Mouse (Mus musculus) mesoderm, embryonic 11.5 days (tissue): ENCODE measurements around the gene Creb3l4.
"Not testable (repeated sequence)": the region's sequence is repeated elsewhere in the genome, so short reads cannot be mapped to it uniquely, and the experiment has no call there.

Experiments used
- DNase-seq: peaks from one replicate; pipeline ENCODE4 v3.0.0-alpha.2; 2012; ENCODE audit warnings: low read depth, low spot score

The Creb3l4 gene

DNA sequence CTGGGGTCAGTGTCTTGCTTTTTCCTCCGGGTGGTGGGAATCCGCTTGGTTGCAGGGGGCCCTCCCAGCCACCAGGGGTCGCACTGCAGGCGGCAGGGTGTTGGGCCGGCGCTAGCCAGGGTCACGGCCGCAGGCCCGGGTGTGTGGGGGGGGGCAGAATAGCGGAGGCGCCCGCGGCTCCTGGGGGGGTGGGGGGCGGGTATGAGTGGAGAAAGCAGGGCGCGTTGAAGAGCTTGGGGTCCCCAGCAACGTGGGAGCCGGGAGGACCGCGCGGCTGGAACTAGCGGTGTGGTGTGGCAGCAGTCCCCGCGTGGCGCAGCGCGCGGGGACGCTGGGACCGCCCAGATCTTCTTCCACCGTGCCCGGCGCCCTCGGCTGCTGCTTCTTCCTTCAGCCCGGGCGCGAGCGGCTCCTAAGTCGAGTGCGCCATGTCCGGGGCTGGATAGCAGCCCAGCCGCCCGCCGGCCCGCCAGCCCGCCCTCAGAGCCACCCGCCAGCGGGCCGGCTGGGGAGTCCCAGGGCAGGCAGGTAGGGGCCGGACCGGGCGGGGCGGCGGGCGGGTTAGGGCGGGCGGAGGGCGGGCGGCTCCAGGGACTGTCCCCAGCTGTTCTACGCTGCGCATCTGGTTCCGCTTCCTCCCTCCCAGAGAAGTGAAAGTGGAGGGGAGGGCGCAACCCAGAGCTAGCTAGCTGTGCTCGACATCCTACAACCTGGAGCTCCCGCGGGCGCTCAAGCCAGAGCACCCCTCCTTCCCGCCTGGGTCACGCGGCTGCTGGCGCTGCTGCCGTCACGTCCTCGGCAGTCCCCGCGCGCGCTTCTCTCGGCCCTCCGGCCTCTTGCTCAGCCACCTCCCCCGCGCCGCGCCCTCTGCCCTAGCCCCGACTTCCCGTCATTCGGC, 22.0 kb upstream of the Creb3l4 start, which contains the start of gene Dennd4b:
Gene Dennd4b, plus strand, starts transcription at position 152 of the 898 bp plus-strand sequence.
- DNase-seq = peak; percentile 89

- DNase-seq = no peak
Observed at GRCm38 (mm10) chr3:90264687-90265033, 21.3 kb upstream of the Creb3l4 start.

DNA sequence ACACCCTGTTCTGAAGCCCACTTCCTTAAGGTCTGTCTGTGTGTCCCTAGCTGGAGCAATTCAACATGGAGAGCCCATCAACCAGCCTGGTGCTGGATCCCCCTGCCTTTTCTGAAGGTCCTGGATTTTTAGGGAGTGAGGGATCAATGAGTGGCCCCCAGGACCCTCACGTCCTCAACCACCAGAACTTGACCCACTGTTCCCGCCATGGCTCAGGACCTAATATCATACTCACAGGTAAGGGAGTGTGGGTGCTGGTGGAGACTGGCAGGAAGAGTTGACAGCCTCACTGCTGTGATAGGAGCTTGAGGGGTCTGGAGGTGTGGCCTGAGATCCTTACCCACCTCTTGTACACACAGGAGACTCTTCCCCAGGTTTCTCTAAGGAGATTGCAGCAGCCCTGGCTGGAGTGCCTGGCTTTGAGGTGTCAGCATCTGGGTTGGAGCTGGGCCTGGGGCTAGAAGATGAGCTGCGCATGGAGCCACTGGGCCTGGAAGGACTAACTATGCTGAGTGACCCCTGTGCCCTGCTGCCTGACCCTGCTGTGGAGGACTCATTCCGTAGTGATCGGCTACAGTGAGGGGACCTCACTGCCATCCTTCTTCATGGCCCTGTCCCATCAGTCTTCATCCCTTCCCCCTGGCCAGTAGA, 19.9 kb upstream of the Creb3l4 start:
- DNase-seq = no peak

GRCm38 (mm10) chr3:90258521-90258920, 15.2 kb upstream of the Creb3l4 start:
- no peak for DNase-seq

DNA sequence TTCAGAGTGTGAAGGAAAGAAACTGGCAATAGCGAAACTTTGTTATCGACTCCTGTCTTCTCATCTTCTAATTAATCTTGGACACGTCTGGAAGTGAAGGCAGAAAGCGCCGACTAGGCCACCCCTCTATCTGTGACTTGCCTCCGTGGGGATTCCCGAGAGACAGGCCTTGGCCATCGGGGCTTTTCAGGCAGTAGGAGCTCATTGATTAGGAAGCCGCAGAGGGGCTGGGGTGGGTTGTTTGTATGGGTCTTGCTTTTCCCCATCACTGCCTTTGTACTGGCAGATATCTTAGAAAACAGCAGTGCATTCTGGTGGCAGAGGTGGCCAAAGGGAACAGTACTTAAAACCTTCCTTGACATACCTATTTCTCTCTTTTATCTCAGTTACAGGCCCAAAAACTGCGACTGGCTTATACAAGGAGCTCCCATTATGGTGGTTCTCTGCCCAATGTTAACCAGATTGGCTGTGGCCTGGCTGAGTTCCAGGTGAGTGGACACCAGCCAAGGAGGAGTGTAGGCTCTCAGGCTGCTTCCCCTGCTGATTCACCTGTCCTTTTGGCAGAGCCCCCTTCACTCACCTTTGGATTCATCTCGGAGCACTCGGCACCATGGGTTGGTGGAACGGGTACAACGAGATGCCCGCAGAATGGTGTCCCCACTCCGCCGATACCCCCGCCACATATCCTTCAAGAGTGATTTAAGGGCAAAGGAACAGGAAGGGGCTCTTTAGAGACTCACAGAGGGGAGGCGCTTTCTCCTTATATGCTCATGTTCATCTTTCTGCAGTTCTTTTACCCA, 13.6 kb upstream of the Creb3l4 start:
- DNase-seq = no peak

- DNase-seq = no peak
Observed at GRCm38 (mm10) chr3:90255784-90256353, 12.6 kb upstream of the Creb3l4 start.

GRCm38 (mm10) chr3:90255194-90255565, 11.9 kb upstream of the Creb3l4 start:
- no peak for DNase-seq

- DNase-seq = no peak
Observed at GRCm38 (mm10) chr3:90254419-90255193, 11.3 kb upstream of the Creb3l4 start.

DNA sequence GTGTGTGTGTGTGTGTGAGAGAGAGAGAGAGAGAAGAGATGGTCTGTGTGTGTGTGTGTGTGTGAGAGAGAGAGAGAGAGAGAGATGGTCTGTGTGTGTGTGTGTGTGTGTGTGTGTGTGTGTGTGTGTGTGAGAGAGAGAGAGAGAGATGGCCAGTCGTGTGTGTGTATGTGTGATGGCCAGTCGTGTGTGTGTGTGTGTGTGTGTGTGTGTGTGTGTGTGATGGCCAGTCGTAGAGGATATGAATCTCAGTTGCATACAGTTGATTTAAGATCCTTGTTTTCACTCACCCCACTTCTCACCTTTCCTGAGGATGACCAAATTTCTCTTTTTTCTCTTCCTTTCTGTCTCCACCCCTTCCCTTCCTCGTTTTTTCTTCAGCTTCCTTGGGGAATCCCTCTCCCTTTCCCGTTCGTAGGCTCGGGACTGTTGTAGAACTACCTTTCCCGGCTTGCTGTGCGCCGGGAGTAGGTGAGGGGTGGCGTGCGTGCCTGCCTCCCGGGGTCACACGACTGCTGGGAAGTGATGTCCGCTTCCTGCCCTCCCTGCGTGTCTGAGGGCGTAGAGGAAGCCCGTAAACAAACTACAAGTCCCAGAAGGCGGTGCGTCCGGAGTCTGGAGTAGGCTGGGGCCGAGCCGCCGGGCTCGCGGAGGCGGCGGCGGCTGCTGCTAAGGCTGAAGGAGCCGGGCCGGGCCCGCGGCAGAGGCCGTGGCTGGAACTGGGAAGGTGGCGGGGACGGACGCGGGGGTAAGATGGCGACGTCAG, 10.5 kb upstream of the Creb3l4 start, which contains the start of gene Crtc2:
Gene Crtc2, plus strand, starts transcription at position 511 of the 766 bp plus-strand sequence.
- peak; percentile 97 for DNase-seq

- not testable (repeated sequence) for DNase-seq
Observed at GRCm38 (mm10) chr3:90253174-90253573, 9.9 kb upstream of the Creb3l4 start.

DNA sequence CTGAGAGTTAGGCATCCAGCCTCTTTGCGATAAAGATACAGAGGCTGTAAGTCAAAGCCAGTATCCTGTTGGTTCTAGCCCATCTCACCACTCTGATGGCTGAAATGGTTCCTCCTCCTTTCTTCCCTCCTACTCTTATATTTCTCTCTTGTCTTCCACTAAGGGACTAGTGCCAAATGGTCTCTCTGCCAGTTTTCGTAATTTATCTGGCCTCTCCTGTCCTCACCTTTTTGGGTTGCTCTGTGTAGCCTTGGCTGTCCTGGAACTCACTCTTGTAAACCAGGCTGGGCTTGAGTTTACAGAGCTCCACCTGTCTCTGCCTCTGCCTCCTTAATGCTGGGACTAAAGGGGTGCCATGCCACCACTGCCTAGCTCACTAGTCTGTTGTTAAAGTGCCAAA, 9.3 kb upstream of the Creb3l4 start:
- DNase-seq = not testable (repeated sequence)

- DNase-seq = not testable (repeated sequence)
Observed at GRCm38 (mm10) chr3:90251731-90252226, 8.5 kb upstream of the Creb3l4 start.

GRCm38 (mm10) chr3:90250791-90251190, 7.5 kb upstream of the Creb3l4 start:
- no peak for DNase-seq

DNA sequence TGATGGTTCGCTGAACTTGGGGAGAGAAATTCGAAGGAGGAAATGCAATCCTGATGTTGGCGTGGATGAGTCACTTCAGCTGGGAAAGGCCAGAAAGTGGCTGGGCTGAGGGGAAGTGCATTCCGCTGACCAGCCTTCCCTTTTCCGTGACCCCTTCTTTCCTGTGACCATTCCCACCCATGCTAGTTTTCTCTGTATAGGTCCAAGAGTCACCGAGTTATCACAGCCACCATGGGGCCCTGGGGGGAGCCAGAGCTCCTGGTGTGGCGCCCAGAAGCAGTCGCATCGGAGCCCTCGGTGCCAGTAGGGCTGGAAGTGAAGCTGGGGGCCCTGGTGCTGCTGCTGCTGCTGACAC, 5.4 kb upstream of the Creb3l4 start:
- no peak for DNase-seq

DNA sequence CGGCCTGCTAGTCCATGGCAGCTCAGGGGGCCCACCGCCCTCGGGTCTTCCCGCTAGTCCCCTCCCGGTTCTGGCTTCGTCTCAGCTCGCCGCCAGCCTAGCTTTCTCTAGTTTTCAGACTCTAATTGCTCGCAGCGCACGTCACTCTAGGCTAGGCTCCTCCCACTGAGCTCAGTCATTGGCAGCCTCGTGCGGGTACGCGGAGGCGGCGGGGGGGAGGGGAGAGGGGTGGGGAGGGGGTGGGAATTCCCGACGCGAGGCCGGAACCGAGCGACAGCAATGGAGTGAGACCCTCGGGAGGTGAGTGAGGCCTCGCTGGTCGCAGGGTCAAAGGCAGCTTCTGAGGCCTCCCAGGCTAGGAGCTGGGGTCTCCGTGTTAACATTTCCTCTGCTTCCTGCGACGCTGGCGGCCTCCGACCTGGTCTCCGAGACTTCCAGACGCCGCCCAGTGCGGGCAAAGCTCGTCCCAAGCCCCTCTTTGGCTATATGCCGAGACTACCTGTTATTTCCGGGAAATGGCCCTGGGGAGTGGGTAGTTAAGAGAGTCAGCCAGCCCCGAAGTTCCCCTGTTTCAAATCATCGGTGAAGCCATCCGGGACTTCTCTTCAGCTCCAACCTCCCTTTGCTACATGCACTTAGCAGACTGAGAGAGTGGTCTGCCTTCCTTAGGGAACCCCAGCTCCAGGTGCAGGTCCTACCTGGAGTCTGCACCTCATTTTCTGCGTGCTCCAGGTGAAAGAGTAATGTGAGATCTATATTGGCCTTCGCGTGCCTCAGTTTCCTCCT, 4.8 kb upstream of the Creb3l4 start, which contains the start of gene Slc39a1:
Gene Slc39a1, plus strand, starts transcription at position 213 of the 786 bp plus-strand sequence.
- DNase-seq = peak; percentile 97

DNA sequence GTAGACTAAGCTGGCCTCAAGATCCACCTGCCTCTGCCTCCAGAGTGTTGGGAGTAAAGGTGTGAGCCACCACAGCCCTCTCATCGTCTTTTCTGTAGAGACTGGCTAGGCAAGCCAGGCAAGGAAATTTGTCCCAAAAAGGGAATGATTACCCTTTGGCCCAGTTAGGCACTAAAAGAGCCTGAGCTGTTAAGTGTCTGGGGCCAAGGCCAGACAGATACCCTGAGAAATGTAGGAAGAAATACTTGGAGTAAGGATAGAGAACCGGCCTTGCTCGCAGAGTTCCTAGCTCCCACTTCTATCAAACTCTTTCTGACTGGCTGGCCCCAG, 4.3 kb upstream of the Creb3l4 start:
- DNase-seq = no peak

GRCm38 (mm10) chr3:90245406-90245805, 2.1 kb upstream of the Creb3l4 start:
- DNase-seq = no peak

GRCm38 (mm10) chr3:90241669-90242358, 1.5 kb downstream of the Creb3l4 start:
- no peak for DNase-seq

DNA sequence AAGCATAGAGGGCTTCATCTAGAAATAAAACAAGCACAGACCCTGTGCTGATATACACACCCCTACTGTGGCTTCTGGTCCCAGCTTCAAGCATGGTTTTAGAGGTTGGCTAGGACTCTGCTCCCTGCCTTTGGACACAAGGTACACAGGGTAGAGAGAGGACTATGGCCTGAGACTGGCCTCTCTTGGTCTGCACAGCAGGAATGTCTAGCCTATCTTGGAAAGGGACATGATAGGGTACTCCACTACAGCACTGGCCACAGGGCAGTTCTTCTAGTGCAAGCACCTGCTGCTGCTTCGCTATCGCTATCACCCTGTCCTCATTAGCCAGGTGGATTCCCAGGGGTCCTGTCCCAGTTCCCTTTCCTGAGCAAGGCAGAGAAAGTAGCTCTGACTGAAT, 2.1 kb downstream of the Creb3l4 start:
- DNase-seq = no peak
